Mouse (Mus musculus) kidney, adult 2 months (tissue): ENCODE measurements around the gene Ulk4. TPM values are rescaled to one million over a fixed set of nuclear protein-coding genes. Genes with fewer than 3 reads are reported as not detected.

Source experiments
- DNase-seq: peaks from one replicate; pipeline ENCODE4 v3.0.0; 2021
- H3K27ac ChIP-seq: fragments of 200-500 bp; 2 replicates; pipeline ENCODE4 v1.5.1; 2012; ENCODE audit warnings: low read depth, low read length, control low read depth, inconsistent platforms; ENCODE audit not compliant: insufficient read depth
- H3K27me3 ChIP-seq: fragments of 200-500 bp; replicated peaks from 2 replicates; pipeline ENCODE4 v1.6.1; 2012; ENCODE audit warnings: mild to moderate bottlenecking, moderate library complexity, low read length, inconsistent platforms; ENCODE audit not compliant: control insufficient read depth, insufficient read depth
- H3K36me3 ChIP-seq: fragments of 200-500 bp; 2 replicates; pipeline ENCODE4 v1.6.1; 2012; ENCODE audit warnings: mild to moderate bottlenecking, moderate library complexity, low read length, inconsistent platforms; ENCODE audit not compliant: control insufficient read depth, insufficient read depth
- H3K4me1 ChIP-seq: fragments of 200-500 bp; 2 replicates; pipeline ENCODE4 v1.6.1; 2011; ENCODE audit warnings: low read length; ENCODE audit not compliant: control insufficient read depth, insufficient read depth
- H3K4me3 ChIP-seq: fragments of 200-500 bp; 2 replicates; pipeline ENCODE4 v1.5.1; 2011; ENCODE audit warnings: mild to moderate bottlenecking, low read depth, low read length, control low read depth; ENCODE audit not compliant: insufficient read depth
- CTCF ChIP-seq: fragments of 200-500 bp; conservative IDR thresholded peaks from 2 replicates; pipeline ENCODE4 v1.5.1; 2011; ENCODE audit warnings: low read depth, mild to moderate bottlenecking, control low read depth, low read length, moderate library complexity, mixed read lengths; ENCODE audit not compliant: insufficient read depth, insufficient read length
- POLR2A ChIP-seq: fragments of 200-500 bp; IDR thresholded peaks from one replicate; pipeline ENCODE4 v1.6.1; 2011; ENCODE audit warnings: low read depth, low read length, control low read depth
- WGBS: fragments of 180-500 bp; shearing (Covaris S2); methylation state at CpG from one replicate; pipeline ENCODE4 v1.1.7; 2018; 5-methylcytosine and 5-hydroxymethylcytosine counted together
- polyA plus RNA-seq: library from polyadenylated mRNA; depleted of rRNA; stranded (reverse); fragments of >200 nt; gene quantifications from 2 replicates; pipeline ENCODE4 v1.2.3, GENCODE M21; 2012

Gene Ulk4
- polyA plus RNA-seq, 1 experiment, result 1.9 TPM

DNA sequence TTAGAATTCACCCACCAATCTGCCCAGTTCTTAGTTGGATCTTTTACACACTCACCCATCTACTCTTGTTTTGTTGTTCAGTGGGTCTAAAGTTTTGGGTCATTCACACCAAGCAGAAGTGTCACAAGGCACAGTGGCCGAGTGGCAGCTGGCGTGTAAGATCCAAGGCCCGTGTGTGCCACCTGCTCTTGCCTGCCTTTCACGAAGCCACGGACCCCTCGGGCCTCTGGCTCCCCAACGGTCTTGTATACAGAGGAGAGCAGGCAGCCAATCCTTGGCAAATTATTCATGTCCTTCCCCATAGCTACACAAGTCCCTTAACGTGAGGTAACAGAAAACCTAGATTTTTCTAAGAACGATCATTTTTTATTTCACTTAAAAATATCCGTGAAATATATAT, 27.5 kb upstream of the Ulk4 start:
- H3K4me3 ChIP-seq, result no peak overlapping the region
- no peaks in the 10 kb centered on the region for H3K27me3 ChIP-seq
- peaks cover 37% of the 10 kb centered on the region for H3K4me1 ChIP-seq
- no peaks in the 10 kb centered on the region for H3K36me3 ChIP-seq
- no peak for TF ChIP-seq POLR2A
- TF ChIP-seq CTCF, result no peak
- no peak overlapping the region for H3K27ac ChIP-seq
- no peak for DNase-seq
- 83% methylated on average over 10 of the region's 10 CpGs for WGBS

GRCm38 (mm10) chr9:121303748-121304147, 26.8 kb upstream of the Ulk4 start:
- H3K27me3 ChIP-seq, result no peaks in the 10 kb centered on the region
- H3K27ac ChIP-seq, result no peak overlapping the region
- DNase-seq, result peak; percentile 71
- H3K4me1 ChIP-seq, result peaks cover 41% of the 10 kb centered on the region
- TF ChIP-seq POLR2A (no peak), CTCF (no peak)
- no peak overlapping the region for H3K4me3 ChIP-seq
- WGBS, result 40% methylated on average over 9 of the region's 9 CpGs
- no peaks in the 10 kb centered on the region for H3K36me3 ChIP-seq

- peak; percentile 58 for DNase-seq
- Histone ChIP-seq H3K4me3 (no peak overlapping the region), H3K4me1 (peaks cover 43% of the 10 kb centered on the region), H3K36me3 (no peaks in the 10 kb centered on the region), H3K27me3 (no peaks in the 10 kb centered on the region), H3K27ac (no peak overlapping the region)
- 38% methylated on average over 6 of the region's 6 CpGs for WGBS
- no peak for TF ChIP-seq CTCF
- TF ChIP-seq POLR2A, result no peak
Observed at GRCm38 (mm10) chr9:121303086-121303485, 26.1 kb upstream of the Ulk4 start.

DNA sequence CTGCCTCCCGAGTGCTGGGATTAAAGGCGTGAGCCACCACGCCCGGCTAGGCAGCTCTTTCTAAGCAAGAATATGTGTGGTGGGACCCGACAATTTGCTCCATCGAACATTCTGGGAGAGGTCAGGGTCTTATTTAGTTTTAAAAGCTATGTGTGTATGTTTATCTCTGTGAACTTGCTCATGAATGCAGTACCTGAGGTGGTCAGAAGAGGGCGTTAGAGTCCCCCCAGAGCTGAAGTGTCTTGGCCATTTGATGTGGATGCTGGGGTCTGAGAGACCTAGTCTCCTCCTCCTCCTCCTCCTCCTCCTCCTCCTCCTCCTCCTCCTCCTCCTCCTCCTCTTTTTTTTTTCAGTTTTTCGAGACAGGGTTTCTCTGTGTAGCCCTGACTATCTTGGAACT, 25.5 kb upstream of the Ulk4 start:
- no peaks in the 10 kb centered on the region for H3K27me3 ChIP-seq
- H3K36me3 ChIP-seq, result no peaks in the 10 kb centered on the region
- H3K4me3 ChIP-seq, result no peak overlapping the region
- no peak overlapping the region for H3K27ac ChIP-seq
- WGBS, result 85% methylated on average over 7 of the region's 8 CpGs
- TF ChIP-seq POLR2A (no peak), CTCF (peak; percentile 41)
- DNase-seq, result no peak
- peaks cover 43% of the 10 kb centered on the region for H3K4me1 ChIP-seq

DNA sequence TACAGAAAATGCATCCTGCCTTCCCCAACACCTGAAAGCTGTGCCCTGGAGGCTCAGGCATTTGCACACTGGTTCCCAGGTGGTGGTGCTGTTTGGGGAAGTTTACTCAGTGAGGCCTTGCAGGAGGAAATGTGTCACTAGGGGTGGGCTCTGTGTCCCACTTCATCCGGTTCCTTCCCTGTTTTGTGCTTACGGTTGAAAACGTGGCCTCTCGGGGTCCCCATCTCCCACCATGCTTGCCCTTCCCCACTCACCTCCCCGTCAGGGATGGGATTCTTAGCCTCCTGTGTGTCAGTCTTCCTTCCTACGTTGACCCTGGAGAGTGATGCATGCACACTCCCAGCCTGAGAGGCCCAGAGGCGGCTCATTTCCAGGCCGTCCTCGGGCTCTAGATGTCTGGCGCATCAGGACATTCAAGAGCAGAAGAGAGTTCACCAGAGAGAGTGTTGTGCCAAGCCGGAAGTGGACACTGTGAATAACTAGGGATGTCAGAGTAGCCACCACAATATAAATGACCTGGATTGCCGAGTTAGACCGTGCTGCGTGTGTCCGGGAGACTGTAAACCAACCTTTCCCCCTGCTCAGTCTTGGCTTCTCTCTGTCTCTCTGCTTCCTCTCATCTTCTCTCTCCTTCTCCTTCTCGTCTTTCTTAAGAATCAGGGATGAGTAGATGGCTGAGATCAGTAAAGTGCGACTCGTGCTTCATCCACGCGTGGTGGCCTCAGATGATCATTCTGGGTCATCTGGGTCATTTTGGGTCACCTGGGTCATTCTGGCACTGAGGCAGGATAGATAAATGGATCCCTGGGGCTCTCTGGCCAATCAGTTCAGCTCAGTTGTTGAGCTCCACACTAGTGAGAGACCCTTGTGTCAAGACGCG, 24.3 kb upstream of the Ulk4 start:
- no peak overlapping the region for H3K4me3 ChIP-seq
- TF ChIP-seq CTCF (0 out of 2 replicates have a peak, but pooled peaks have one; percentile 2), POLR2A (no peak)

DNA sequence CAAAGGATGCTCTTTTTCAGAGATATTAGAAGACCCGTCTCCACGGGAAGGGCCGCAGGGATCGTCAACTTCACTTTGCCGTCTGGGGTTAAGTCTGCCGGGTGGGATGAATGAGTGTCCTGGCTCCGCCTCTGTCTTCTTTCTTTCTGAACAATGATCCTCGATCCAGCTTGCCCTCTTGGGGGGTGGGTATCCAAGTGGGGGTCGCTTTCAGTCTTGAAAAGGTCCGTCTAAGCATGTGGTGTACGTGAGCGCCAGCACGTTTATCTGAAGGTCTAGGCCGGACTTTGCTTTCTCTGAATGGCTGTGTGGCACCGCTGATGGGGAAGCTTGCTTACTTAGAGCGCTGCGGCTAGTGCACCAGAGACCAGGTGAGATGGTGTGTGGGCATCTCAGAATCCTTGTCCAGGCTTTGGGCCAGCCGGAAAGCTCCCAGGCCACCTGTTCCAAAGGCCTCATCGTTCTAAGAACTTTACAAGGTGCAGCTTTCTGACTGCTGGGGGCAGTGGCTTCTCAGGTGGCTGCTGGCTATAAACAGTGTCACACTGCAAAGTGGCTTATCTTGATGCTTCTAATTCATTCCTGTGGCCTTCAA, 23.1 kb upstream of the Ulk4 start:
- no peak for DNase-seq
- no peak overlapping the region for H3K4me3 ChIP-seq
- WGBS, result 69% methylated on average over 19 of the region's 19 CpGs
- TF ChIP-seq POLR2A (no peak), CTCF (no peak)
- no peaks in the 10 kb centered on the region for H3K36me3 ChIP-seq
- H3K27ac ChIP-seq, result no peak overlapping the region
- H3K4me1 ChIP-seq, result peaks cover 43% of the 10 kb centered on the region
- H3K27me3 ChIP-seq, result no peaks in the 10 kb centered on the region

More for the DNA sequence above, 24.3 kb upstream of the Ulk4 start:
- no peak overlapping the region for H3K27ac ChIP-seq
- DNase-seq, result no peak
- WGBS, result 69% methylated on average over 22 of the region's 22 CpGs
- H3K36me3 ChIP-seq, result no peaks in the 10 kb centered on the region
- H3K27me3 ChIP-seq, result no peaks in the 10 kb centered on the region
- H3K4me1 ChIP-seq, result peaks cover 43% of the 10 kb centered on the region

DNA sequence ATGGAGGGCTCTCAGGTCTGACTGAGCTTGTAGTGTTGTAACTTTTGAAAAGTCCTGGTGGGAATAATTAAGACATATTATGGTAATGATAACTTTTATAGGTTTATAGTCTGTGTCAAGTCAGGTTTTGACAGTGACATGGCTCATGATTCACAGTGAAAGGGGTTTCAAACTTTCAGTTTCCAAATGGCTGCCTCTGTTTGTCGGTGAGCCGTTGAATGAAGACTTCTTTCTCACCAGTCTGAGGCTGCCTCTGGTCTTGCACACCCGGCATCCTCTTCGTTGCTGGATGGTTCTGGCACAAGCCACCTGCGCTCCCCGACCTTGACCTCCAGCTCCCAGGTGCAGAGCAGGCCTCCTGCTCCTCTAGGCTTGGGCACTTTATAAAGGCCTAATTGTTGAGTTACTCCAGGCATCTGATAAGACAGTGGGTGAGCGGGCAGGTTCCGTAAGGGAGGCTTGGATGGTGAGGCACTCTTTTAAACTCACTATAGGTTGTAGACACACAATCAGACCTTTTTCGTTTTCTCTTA, 22.3 kb upstream of the Ulk4 start:
- peaks cover 40% of the 10 kb centered on the region for H3K4me1 ChIP-seq
- DNase-seq, result no peak
- H3K27me3 ChIP-seq, result no peaks in the 10 kb centered on the region
- 60% methylated on average over 9 of the region's 9 CpGs for WGBS
- H3K4me3 ChIP-seq, result no peak overlapping the region
- H3K36me3 ChIP-seq, result no peaks in the 10 kb centered on the region
- H3K27ac ChIP-seq, result no peak overlapping the region; the same call in 1 of the 2 replicates
- TF ChIP-seq POLR2A (no peak), CTCF (no peak)
